Mouse (Mus musculus): ENCODE measurements around the gene Ror1. TPM values are rescaled to one million over a fixed set of nuclear protein-coding genes. Genes with fewer than 3 reads are reported as not detected.
A peak's percentile ranks its signal among the peaks of the same experiment; 100 is the strongest.

Ror1 gene
- polyA plus RNA-seq, 1 experiment from 2014 or later = 2.5 TPM

DNA sequence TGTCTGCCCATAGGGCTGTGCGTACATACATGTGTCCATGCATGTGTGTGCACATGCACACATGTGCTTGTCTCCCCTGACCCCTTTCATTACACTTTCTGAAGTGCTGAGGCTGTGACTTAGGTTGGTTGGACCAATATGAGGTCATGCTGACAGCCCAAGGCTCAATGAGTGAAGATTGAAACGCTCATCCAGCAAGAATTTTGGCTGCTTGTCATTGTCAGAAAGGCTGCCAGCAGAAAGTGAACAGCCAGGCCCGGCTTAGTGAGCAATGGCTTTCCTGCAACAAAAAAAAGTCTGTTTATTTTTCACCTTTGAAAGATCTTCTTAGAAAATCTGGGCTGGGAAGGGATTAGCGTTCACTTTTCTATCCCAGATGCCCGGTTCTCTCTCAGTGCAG, 86.1 kb downstream of the Ror1 start:
- Histone ChIP-seq H3K4me3 (ENCODE audit: low read depth, low read length) (no peak overlapping the region), H3K27me3 (replicated peaks; ENCODE audit: control insufficient read depth, insufficient read depth, low read length) (no peaks in the 10 kb centered on the region), H3K36me3 (ENCODE audit: control insufficient read depth, insufficient read depth) (no peaks in the 10 kb centered on the region), H3K4me1 (replicated peaks; ENCODE audit: control insufficient read depth, insufficient read depth, low read length) (0 out of 2 replicates have a peak, but pooled peaks cover 2% of the 10 kb centered on the region), H3K9ac (ENCODE audit: low read depth, low read length) (no peak overlapping the region), H3K27ac (ENCODE audit: low read depth, low read length) (no peak overlapping the region), H3K9me3 (ENCODE audit: control insufficient read depth) (no peaks in the 10 kb centered on the region), H3K4me2 (replicated peaks; ENCODE audit: low read depth) (no peak overlapping the region)
- WGBS = 58% methylated on average over 5 of the region's 5 CpGs
- ATAC-seq = no peak
- TF ChIP-seq CTCF (IDR thresholded peaks at IDR 0.05; ENCODE audit: low read depth) = no peak

DNA sequence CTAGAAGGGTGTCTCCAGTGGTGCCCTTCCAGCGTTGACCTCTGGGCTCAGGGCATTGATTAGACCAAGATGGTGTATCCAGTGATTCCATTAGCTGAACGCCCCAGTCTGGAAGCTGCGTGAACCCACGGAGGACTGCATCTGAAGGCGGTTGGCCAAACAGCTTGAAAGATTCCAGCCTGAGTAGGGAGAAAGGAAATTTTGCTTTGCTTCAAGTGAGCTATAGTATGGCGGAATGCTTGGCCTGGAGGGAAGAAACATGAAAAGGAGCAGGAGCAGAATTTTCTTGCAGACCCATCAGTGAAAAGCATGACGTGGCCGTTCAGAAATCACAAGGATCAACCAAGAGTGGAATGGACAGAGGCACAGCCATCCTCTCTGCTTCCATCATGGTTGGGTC, 91.2 kb downstream of the Ror1 start:
- TF ChIP-seq CTCF (IDR thresholded peaks at IDR 0.05; ENCODE audit: low read depth) = no peak
- Histone ChIP-seq H3K9me3 (ENCODE audit: control insufficient read depth) (no peaks in the 10 kb centered on the region), H3K4me1 (replicated peaks; ENCODE audit: control insufficient read depth, insufficient read depth, low read length) (peaks cover 13% of the 10 kb centered on the region; the same call in 1 of the 2 replicates), H3K4me3 (ENCODE audit: low read depth, low read length) (no peak overlapping the region), H3K27me3 (replicated peaks; ENCODE audit: control insufficient read depth, insufficient read depth, low read length) (no peaks in the 10 kb centered on the region), H3K27ac (ENCODE audit: low read depth, low read length) (no peak overlapping the region), H3K9ac (ENCODE audit: low read depth, low read length) (no peak overlapping the region), H3K4me2 (replicated peaks; ENCODE audit: low read depth) (no peak overlapping the region), H3K36me3 (ENCODE audit: control insufficient read depth, insufficient read depth) (no peaks in the 10 kb centered on the region)
- 92% methylated on average over 8 of the region's 8 CpGs for WGBS
- no peak for ATAC-seq

DNA sequence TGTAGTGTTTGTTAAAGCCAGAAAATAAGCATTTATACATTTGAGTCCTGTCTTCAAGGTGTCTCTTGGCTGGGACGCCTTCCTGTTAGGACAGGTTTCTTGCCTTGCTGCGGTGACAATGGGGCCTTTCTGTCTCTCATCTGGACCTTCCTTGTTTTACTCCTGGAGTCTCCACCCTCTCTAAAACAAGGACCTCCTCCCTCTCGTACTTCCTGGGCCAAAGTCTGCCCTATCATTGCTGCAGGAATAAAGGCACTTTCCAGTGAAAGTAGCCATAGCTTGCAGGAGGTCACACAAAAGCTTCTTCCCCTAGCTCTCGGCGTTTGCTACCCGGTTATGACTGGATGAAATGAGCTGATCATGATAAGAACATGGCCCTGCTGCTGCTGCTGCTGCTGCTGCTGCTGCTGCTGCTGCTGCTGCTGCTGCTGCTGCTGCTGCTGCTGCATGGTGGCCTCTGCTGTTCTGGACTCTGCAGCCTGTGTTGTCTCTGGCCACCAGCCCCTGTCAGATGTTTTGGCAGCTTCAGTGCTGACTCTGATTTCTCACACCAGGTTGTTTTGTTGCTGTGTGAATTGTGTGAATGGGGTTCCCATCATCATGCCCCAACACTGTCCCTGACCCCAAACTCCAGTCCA, 92.1 kb downstream of the Ror1 start:
- Histone ChIP-seq H3K4me3 (ENCODE audit: low read depth, low read length) (no peak overlapping the region), H3K9ac (ENCODE audit: low read depth, low read length) (no peak overlapping the region), H3K27me3 (replicated peaks; ENCODE audit: control insufficient read depth, insufficient read depth, low read length) (no peaks in the 10 kb centered on the region), H3K27ac (ENCODE audit: low read depth, low read length) (peak overlapping the region; percentile 35), H3K4me2 (replicated peaks; ENCODE audit: low read depth) (peak overlapping the region; percentile 32; the same call in 1 of the 2 replicates), H3K4me1 (replicated peaks; ENCODE audit: control insufficient read depth, insufficient read depth, low read length) (peaks cover 11% of the 10 kb centered on the region; the same call in 1 of the 2 replicates), H3K36me3 (ENCODE audit: control insufficient read depth, insufficient read depth) (no peaks in the 10 kb centered on the region), H3K9me3 (ENCODE audit: control insufficient read depth) (no peaks in the 10 kb centered on the region)
- TF ChIP-seq CTCF (IDR thresholded peaks at IDR 0.05; ENCODE audit: low read depth) = no peak
- 21% methylated on average over 6 of the region's 6 CpGs for whole genome bisulfite sequencing
- ATAC-seq = peak; percentile 92

DNA sequence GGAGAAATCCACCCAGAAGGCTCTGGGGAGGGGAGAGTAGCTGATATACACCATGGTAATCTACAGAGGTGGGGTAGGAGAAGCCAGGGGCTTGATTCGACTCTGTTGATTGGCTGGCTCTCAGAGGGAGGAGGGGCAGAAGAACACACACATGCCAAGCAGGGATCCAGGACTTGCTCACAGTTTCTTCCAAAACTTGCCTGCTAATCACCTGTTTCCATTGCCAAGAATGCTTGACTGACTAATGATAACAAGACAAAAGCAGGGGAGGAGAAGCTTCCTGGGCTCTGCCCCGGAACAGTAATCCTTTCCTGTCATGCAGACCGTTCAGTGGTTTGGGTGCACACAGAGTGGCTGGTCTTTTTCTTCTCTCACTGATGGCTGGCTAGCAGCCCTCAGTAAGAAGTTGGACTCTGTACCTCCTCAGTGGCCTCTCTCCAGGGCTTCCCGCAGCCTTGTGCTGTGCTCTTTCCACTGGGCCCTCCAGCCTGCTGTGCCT, 92.7 kb downstream of the Ror1 start:
- H3K27me3 ChIP-seq (replicated peaks; ENCODE audit: control insufficient read depth, insufficient read depth, low read length) = no peaks in the 10 kb centered on the region
- 18% methylated on average over 4 of the region's 4 CpGs for WGBS
- H3K27ac ChIP-seq (ENCODE audit: low read depth, low read length) = peak overlapping the region; percentile 35

DNA sequence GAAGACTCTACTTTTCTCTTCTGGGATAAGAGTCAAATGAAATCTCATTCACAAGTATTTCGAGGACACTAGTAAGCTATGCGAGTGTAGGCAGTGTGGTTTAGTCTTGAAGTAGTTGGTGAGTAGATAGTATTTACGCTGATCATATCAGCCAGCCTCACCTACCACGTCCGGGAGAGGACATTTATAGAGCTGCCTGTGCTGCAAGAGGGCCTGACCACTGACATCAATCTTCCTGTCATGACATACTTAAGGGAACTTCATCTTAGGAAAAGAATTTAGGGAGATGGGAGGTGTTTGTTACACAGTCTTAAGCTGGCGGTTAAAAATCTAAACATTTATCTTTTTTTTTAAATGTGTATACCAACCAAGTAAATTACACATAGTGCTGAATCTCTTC, 95.9 kb downstream of the Ror1 start:
- WGBS = 52% methylated on average over 6 of the region's 6 CpGs
- no peak for ATAC-seq

More for the DNA sequence above, 92.7 kb downstream of the Ror1 start:
- Histone ChIP-seq H3K4me1 (replicated peaks; ENCODE audit: control insufficient read depth, insufficient read depth, low read length) (peaks cover 11% of the 10 kb centered on the region; the same call in 1 of the 2 replicates), H3K9me3 (ENCODE audit: control insufficient read depth) (no peaks in the 10 kb centered on the region), H3K4me2 (replicated peaks; ENCODE audit: low read depth) (peak overlapping the region; percentile 32; the same call in 1 of the 2 replicates), H3K9ac (ENCODE audit: low read depth, low read length) (no peak overlapping the region), H3K4me3 (ENCODE audit: low read depth, low read length) (no peak overlapping the region), H3K36me3 (ENCODE audit: control insufficient read depth, insufficient read depth) (no peaks in the 10 kb centered on the region)
- ATAC-seq = peak; percentile 64
- no peak for TF ChIP-seq CTCF (IDR thresholded peaks at IDR 0.05; ENCODE audit: low read depth)

DNA sequence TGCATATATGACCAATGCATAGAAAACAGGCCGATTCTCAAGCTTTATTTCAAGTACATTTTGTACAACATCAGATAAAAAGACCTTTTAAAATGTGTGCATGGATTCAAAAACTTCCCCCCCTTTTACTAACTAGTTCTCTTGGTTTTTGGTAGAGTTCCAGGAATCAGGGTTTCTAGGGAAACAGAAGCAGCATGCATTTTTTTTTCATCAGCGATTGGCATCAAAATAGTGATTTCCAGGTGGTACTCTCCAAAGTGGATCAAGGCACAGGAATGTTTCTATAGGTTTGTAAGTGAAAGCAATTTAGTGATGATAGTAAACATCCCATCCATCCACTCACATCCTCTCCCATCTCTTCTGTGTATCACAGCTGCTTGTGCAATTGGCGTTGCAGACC, 98.5 kb downstream of the Ror1 start:
- Histone ChIP-seq H3K27ac (ENCODE audit: low read depth, low read length) (no peak overlapping the region), H3K9ac (ENCODE audit: low read depth, low read length) (no peak overlapping the region), H3K4me1 (replicated peaks; ENCODE audit: control insufficient read depth, insufficient read depth, low read length) (no peaks in the 10 kb centered on the region), H3K36me3 (ENCODE audit: control insufficient read depth, insufficient read depth) (no peaks in the 10 kb centered on the region), H3K9me3 (ENCODE audit: control insufficient read depth) (no peaks in the 10 kb centered on the region), H3K4me3 (ENCODE audit: low read depth, low read length) (no peak overlapping the region), H3K4me2 (replicated peaks; ENCODE audit: low read depth) (no peak overlapping the region), H3K27me3 (replicated peaks; ENCODE audit: control insufficient read depth, insufficient read depth, low read length) (no peaks in the 10 kb centered on the region)
- WGBS = 62% methylated on average over 3 of the region's 3 CpGs
- ATAC-seq = no peak
- TF ChIP-seq CTCF (IDR thresholded peaks at IDR 0.05; ENCODE audit: low read depth) = no peak

More for the DNA sequence above, 95.9 kb downstream of the Ror1 start:
- no peak overlapping the region for H3K27ac ChIP-seq (ENCODE audit: low read depth, low read length)
- peaks cover 11% of the 10 kb centered on the region; the same call in 1 of the 2 replicates for H3K4me1 ChIP-seq (replicated peaks; ENCODE audit: control insufficient read depth, insufficient read depth, low read length)
- no peaks in the 10 kb centered on the region for H3K9me3 ChIP-seq (ENCODE audit: control insufficient read depth)
- no peaks in the 10 kb centered on the region for H3K36me3 ChIP-seq (ENCODE audit: control insufficient read depth, insufficient read depth)
- no peak for TF ChIP-seq CTCF (IDR thresholded peaks at IDR 0.05; ENCODE audit: low read depth)
- no peak overlapping the region for H3K9ac ChIP-seq (ENCODE audit: low read depth, low read length)
- no peaks in the 10 kb centered on the region for H3K27me3 ChIP-seq (replicated peaks; ENCODE audit: control insufficient read depth, insufficient read depth, low read length)
- H3K4me2 ChIP-seq (replicated peaks; ENCODE audit: low read depth) = no peak overlapping the region
- no peak overlapping the region for H3K4me3 ChIP-seq (ENCODE audit: low read depth, low read length)

All from intestine, postnatal 0 days (tissue).